Mouse (Mus musculus): ENCODE measurements around the gene Il2rb. TPM values are rescaled to one million over a fixed set of nuclear protein-coding genes. Genes with fewer than 3 reads are reported as not detected.

Il2rb gene
- total RNA-seq (2021) (under 1 TPM; 0.31 to 0.55 TPM), polyA plus RNA-seq (2012; rRNA removed) (1.4 and 2.3 TPM in 2 replicates)
- long read RNA-seq = 0 reads

GRCm38 (mm10) chr15:78494968-78495406 is at the start of gene Il2rb:
Gene Il2rb, minus strand, starts transcription at chr15:78495271.
- H3K9ac ChIP-seq (ENCODE audit: low read depth, low read length) = no peak within 1 kb of the TSS
- no peak within 1 kb of the TSS for H3K27ac ChIP-seq
- intact Hi-C loops (cut with DNase I) = no loop called here
- TF ChIP-seq CTCF (IDR thresholded peaks at IDR 0.05) (no peak), EP300 (IDR thresholded peaks at IDR 0.05; ENCODE audit: insufficient read depth, low read depth, low read length) (no peak), POLR2A (IDR thresholded peaks at IDR 0.05; ENCODE audit: insufficient read depth, low read depth, low read length) (no peak)
- no peaks in the 10 kb centered on the region for H3K36me3 ChIP-seq (ENCODE audit: control insufficient read depth, insufficient read depth, low read length)
- no peaks in the 10 kb centered on the region for H3K79me2 ChIP-seq (replicated peaks; ENCODE audit: control insufficient read depth, insufficient read depth, low read length)
- WGBS = 88% methylated on average over 11 of the region's 11 CpGs
- H3K4me1 ChIP-seq (ENCODE audit: control insufficient read depth, insufficient read depth, low read length) = no peaks in the 10 kb centered on the region
- DNase-seq = no peak
- no peak within 1 kb of the TSS for H3K4me3 ChIP-seq
- H3K27me3 ChIP-seq (ENCODE audit: control insufficient read depth, insufficient read depth, low read length) = no peaks in the 10 kb centered on the region

- TF ChIP-seq EP300 (IDR thresholded peaks at IDR 0.05; ENCODE audit: insufficient read depth, low read depth, low read length) (no peak), POLR2A (IDR thresholded peaks at IDR 0.05; ENCODE audit: insufficient read depth, low read depth, low read length) (no peak), CTCF (IDR thresholded peaks at IDR 0.05) (no peak)
- Histone ChIP-seq H3K4me3 (no peak within 1 kb of the TSS), H3K27me3 (ENCODE audit: control insufficient read depth, insufficient read depth, low read length) (no peaks in the 10 kb centered on the region), H3K79me2 (replicated peaks; ENCODE audit: control insufficient read depth, insufficient read depth, low read length) (no peaks in the 10 kb centered on the region), H3K9ac (ENCODE audit: low read depth, low read length) (no peak within 1 kb of the TSS), H3K4me1 (ENCODE audit: control insufficient read depth, insufficient read depth, low read length) (no peaks in the 10 kb centered on the region), H3K27ac (no peak within 1 kb of the TSS), H3K36me3 (ENCODE audit: control insufficient read depth, insufficient read depth, low read length) (no peaks in the 10 kb centered on the region)
- intact Hi-C loops (cut with DNase I) = no loop called here
- no peak for DNase-seq
- 12% methylated on average over 14 of the region's 14 CpGs for WGBS
These were observed 49.5 kb upstream of the Il2rb start, which contains the start of gene Sstr3 for GRCm38 (mm10) chr15:78544561-78545001. Gene Sstr3, minus strand, starts transcription at chr15:78544685.

- intact Hi-C loops (cut with DNase I) = no loop called here
- no peak for DNase-seq
- H3K9ac ChIP-seq (ENCODE audit: low read depth, low read length) = no peak overlapping the region
- TF ChIP-seq POLR2A (IDR thresholded peaks at IDR 0.05; ENCODE audit: insufficient read depth, low read depth, low read length) (no peak), CTCF (IDR thresholded peaks at IDR 0.05) (no peak), EP300 (IDR thresholded peaks at IDR 0.05; ENCODE audit: insufficient read depth, low read depth, low read length) (no peak)
- no peaks in the 10 kb centered on the region for H3K4me1 ChIP-seq (ENCODE audit: control insufficient read depth, insufficient read depth, low read length)
- no peak overlapping the region for H3K4me3 ChIP-seq
- 70% methylated on average over 15 of the region's 15 CpGs for WGBS
- no peak overlapping the region for H3K27ac ChIP-seq
- H3K36me3 ChIP-seq (ENCODE audit: control insufficient read depth, insufficient read depth, low read length) = no peaks in the 10 kb centered on the region
- H3K27me3 ChIP-seq (ENCODE audit: control insufficient read depth, insufficient read depth, low read length) = no peaks in the 10 kb centered on the region
- H3K79me2 ChIP-seq (replicated peaks; ENCODE audit: control insufficient read depth, insufficient read depth, low read length) = no peaks in the 10 kb centered on the region
These were observed 49.0 kb upstream of the Il2rb start for GRCm38 (mm10) chr15:78544041-78544440.

GRCm38 (mm10) chr15:78542767-78543303 is 47.8 kb upstream of the Il2rb start:
- intact Hi-C loops (cut with DNase I) = no loop called here
- 56% methylated on average over 7 of the region's 7 CpGs for WGBS

GRCm38 (mm10) chr15:78542098-78542766 is 47.2 kb upstream of the Il2rb start:
- intact Hi-C loops (cut with DNase I) = no loop called here
- WGBS = 65% methylated on average over 3 of the region's 3 CpGs
- TF ChIP-seq POLR2A (IDR thresholded peaks at IDR 0.05; ENCODE audit: insufficient read depth, low read depth, low read length) (no peak), EP300 (IDR thresholded peaks at IDR 0.05; ENCODE audit: insufficient read depth, low read depth, low read length) (no peak), CTCF (IDR thresholded peaks at IDR 0.05) (no peak)
- Histone ChIP-seq H3K36me3 (ENCODE audit: control insufficient read depth, insufficient read depth, low read length) (no peaks in the 10 kb centered on the region), H3K27me3 (ENCODE audit: control insufficient read depth, insufficient read depth, low read length) (no peaks in the 10 kb centered on the region), H3K4me1 (ENCODE audit: control insufficient read depth, insufficient read depth, low read length) (no peaks in the 10 kb centered on the region), H3K79me2 (replicated peaks; ENCODE audit: control insufficient read depth, insufficient read depth, low read length) (no peaks in the 10 kb centered on the region), H3K27ac (no peak overlapping the region), H3K4me3 (no peak overlapping the region), H3K9ac (ENCODE audit: low read depth, low read length) (no peak overlapping the region)
- no peak for DNase-seq

More at GRCm38 (mm10) chr15:78542767-78543303, 47.8 kb upstream of the Il2rb start:
- Histone ChIP-seq H3K9ac (ENCODE audit: low read depth, low read length) (no peak overlapping the region), H3K27ac (no peak overlapping the region), H3K79me2 (replicated peaks; ENCODE audit: control insufficient read depth, insufficient read depth, low read length) (no peaks in the 10 kb centered on the region), H3K36me3 (ENCODE audit: control insufficient read depth, insufficient read depth, low read length) (no peaks in the 10 kb centered on the region), H3K27me3 (ENCODE audit: control insufficient read depth, insufficient read depth, low read length) (no peaks in the 10 kb centered on the region), H3K4me3 (no peak overlapping the region), H3K4me1 (ENCODE audit: control insufficient read depth, insufficient read depth, low read length) (no peaks in the 10 kb centered on the region)
- no peak for DNase-seq
- TF ChIP-seq EP300 (IDR thresholded peaks at IDR 0.05; ENCODE audit: insufficient read depth, low read depth, low read length) (no peak), CTCF (IDR thresholded peaks at IDR 0.05) (no peak), POLR2A (IDR thresholded peaks at IDR 0.05; ENCODE audit: insufficient read depth, low read depth, low read length) (no peak)

GRCm38 (mm10) chr15:78541606-78542005 is 46.5 kb upstream of the Il2rb start:
- Histone ChIP-seq H3K9ac (ENCODE audit: low read depth, low read length) (no peak overlapping the region), H3K4me1 (ENCODE audit: control insufficient read depth, insufficient read depth, low read length) (no peaks in the 10 kb centered on the region), H3K27me3 (ENCODE audit: control insufficient read depth, insufficient read depth, low read length) (no peaks in the 10 kb centered on the region), H3K36me3 (ENCODE audit: control insufficient read depth, insufficient read depth, low read length) (no peaks in the 10 kb centered on the region), H3K4me3 (no peak overlapping the region), H3K27ac (no peak overlapping the region), H3K79me2 (replicated peaks; ENCODE audit: control insufficient read depth, insufficient read depth, low read length) (no peaks in the 10 kb centered on the region)
- TF ChIP-seq CTCF (IDR thresholded peaks at IDR 0.05) (no peak), EP300 (IDR thresholded peaks at IDR 0.05; ENCODE audit: insufficient read depth, low read depth, low read length) (peak; percentile 92), POLR2A (IDR thresholded peaks at IDR 0.05; ENCODE audit: insufficient read depth, low read depth, low read length) (no peak; the same call in 1 of the 2 replicates)
- intact Hi-C loops (cut with DNase I) = no loop called here
- WGBS = 27% methylated on average over 3 of the region's 3 CpGs
- peak in 1 of 2 experiments; percentile 57 for DNase-seq
